Mouse (Mus musculus) layer of hippocampus, postnatal 14 days (tissue): ENCODE results near the gene Gm26602. TPM values are rescaled to one million over a fixed set of nuclear protein-coding genes. Genes with fewer than 3 reads are reported as not detected.

Source experiments
- DNase-seq, 2 experiments: peaks; one replicate each; pipeline ENCODE4 v3.0.0; 2021 to 2022; ENCODE audit warnings: low spot score in 2 of 2, mixed read lengths in 1 of 2
- total RNA-seq, 2 experiments: library from RNA; stranded (reverse); gene quantifications; 2 replicates each; pipeline ENCODE4 v1.2.3; 2021

Gm26602 gene
- total RNA-seq, 2 experiments from 2014 or later = not detected

DNA sequence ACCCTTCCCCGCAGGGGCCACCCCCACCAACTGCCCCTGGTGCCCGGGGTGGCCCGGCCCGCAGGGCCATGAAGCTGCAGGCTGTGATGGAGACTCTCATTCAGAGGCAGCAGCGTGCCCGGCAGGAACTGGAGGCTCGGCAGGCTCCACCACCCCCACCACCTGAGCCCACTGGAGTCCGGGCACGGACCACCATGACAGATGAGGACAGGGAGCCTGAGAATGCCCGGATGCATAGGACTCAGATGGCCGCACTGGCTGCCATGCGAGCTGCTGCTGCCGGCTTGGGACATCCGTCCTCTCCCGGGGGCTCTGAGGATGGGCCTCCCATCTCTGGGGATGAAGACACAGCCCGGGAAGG, 20.1 kb downstream of the Gm26602 start:
- no peak for DNase-seq

DNA sequence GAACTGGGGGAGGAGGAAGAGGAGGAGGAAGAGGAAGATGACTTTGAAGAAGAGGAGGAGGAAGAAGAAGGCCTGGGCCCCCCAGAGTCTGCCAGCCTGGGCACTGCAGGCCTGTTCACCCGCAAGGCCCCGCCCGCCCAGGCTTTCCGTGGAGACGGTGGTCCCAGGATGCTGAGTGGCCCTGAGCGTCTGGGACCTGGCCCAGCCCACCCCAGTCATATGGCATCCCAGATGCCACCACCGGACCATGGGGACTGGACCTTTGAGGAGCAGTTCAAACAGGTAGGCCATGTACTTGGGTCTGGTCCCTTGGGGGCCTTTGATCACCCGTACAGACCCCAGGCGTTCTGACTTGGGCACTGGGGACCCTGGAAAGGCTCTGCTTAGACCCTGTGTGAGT, 21.1 kb downstream of the Gm26602 start:
- no peak for DNase-seq

DNA sequence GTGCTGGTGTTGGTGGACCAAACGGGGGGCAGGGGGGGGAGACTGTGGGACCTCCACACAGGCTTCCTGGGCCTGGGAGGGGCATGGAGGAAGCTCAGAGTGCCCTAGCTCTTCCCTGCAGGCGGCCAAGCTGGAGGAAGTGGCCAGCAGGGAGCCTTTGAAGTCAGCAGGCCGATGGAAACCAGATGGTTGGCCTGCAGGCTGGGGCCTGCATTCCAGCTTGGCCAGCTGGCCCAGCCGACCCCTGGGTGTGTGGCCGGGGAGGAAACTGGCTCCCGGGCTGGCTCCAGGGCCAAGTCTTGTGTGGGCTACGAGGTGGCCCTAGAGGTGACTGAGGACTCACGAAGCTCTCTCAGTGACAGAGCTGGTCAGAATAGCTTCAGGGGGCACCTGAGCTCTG, 22.1 kb downstream of the Gm26602 start:
- DNase-seq = peak in 1 of 2 experiments; percentile 60

DNA sequence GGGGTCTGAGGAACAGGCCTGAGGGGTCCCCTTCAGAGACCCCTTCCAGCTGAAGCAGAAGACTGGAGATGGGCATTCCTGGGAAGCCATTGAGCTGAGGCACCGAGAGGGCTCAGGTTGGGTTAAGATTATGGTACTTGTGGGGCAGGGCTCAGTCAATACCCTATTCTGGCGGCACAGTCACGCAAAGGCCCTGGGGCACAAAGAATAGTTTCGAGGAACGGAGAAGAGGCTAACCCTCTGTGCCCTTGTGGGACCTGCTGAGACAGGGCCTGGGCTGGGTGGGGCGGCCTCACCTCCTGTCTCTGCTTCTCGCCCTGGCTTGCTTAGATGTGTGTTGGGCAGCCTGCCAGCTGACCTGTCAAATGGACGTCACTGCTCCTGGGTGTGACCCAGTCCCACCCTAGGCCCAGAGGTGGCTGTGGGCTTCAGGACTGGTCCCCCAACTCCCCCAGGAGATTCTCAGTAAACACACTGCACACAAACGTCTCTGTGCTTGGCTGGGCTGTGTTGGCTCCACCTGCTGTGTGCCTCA, 22.6 kb downstream of the Gm26602 start:
- no peak for DNase-seq

DNA sequence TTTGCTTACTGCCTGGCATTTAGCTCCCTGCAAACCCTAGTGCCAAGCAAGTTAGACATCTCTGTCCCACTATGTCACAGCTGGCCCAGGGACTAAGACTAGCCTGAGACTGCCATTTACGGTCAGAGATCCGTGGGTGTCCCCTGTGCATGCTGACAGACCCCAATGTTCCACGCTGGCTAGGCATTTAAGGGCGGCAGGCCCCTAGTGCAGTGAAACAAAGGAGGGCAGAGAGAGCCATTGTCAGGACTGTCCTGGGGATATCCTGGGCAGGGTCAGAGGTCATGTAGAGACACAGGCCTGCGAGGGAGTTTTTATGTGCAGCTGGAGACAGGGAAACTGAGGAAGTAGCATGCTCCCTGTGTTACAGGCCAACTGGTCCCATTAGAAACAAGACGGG, 23.2 kb downstream of the Gm26602 start:
- DNase-seq = no peak

DNA sequence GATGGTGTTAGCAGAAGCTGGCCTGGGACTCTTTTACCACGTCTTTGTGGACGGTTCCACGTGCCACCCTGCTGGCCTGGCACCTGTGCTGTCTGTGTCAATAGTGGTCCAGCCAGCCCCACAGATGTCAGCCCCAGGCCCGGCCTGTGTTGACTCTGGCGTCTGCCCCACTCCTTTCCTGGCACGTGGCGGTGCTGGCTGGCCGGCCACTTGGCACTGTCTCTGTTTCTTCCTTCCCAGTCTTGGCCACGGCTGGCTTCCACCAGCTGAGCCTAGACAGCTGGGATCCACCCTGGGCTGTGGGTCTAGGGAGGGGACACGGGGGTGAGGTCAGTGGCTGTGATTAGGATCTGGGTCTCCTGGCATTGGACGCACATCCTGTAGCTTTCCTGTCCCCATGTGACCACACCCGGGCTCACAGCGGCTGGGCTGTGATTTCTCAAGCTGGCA, 23.6 kb downstream of the Gm26602 start:
- peak; percentile 78 to 82 for DNase-seq

DNA sequence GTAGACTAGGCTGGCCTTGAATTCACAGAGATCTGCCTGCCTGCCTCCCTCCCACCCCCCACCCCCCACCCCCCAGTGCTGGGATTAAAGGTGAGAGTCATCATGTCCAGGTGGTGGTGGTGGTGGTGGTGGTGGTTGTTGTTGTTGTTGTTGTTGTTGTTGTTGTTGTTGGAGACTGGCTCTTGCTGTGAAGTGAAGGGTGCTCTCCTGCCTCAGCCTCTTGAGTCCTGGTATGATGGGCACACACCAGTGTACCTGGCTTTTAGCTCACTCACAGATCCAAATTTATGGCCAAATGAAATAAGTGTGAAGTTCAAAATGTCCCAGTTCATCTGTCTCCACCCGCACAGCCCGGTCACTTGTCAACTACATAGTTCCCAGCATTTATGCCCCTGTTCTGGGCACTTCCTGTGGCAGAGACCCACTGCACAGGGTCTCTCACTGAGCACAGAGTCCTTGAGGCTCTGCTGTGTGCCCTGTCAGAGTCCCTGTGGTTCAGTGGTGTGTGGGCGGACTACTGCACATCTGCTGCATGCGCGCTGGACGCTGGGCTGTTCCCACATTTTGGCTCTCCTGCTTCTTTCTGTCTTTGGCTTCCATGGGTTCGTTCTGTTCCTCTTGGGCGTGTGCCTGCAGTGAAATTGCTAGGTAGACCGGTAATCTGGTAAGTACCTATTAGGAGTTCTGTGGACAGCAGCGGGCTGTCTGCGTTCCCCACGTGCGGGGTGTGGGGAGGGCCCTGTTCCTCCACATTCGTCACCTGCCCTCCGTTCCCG, 24.3 kb downstream of the Gm26602 start:
- DNase-seq = no peak

DNA sequence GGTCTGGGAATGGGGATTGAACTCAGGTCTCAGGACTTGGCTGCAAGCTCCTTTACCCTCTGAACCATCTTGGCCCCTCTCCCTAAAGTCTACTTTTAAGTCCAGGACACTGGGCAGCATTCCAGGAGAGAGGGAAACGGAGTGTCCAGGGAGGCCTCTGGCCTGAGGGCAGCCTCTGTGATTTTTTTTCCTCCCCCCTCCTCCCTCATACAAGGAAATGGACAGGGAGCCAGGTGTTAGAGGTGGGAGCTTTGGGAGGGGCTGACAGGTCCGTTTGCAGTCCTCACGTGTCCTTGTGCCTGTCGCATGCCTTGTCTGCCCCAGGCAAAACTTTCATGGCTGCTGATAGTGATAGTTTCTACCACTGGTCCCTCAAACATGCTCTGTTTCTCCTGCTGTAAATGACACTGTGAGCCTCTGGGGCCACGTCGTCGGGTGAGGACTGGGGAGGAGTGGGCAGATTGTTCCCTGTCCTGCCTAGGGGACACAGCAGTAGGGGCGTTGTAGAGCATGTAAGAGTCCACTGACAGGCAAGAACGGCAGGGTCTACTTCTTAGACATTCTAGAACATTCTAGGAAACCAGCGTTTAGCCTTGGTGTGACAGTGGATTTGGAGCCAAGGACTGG, 25.7 kb downstream of the Gm26602 start:
- no peak for DNase-seq

DNA sequence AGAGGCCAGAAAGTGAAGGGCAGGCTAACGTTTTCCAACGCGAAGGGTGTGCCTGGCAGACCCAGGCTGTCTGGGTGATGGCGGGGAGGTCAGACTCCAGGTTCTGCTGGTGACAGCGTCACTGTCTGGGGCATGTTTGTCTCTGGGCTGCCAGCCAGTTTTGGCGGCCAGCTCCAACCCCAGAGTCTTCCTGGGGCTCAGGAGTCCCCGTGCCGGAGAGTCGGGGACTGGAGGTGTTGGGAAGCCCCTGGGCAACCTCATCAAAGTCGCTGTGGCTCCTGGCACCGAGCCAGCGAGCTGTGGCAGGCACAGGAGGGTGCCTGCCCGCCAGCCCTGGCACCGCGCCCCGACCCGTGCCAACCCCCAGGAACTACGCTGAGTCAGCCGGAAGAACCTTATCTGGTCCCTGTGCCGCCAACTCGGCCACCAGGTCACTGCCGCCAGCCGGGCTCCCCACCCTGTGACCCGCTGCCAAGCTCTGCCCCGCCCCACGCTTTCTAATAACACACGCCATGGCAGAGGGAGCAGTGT, 26.3 kb downstream of the Gm26602 start:
- no peak for DNase-seq

DNA sequence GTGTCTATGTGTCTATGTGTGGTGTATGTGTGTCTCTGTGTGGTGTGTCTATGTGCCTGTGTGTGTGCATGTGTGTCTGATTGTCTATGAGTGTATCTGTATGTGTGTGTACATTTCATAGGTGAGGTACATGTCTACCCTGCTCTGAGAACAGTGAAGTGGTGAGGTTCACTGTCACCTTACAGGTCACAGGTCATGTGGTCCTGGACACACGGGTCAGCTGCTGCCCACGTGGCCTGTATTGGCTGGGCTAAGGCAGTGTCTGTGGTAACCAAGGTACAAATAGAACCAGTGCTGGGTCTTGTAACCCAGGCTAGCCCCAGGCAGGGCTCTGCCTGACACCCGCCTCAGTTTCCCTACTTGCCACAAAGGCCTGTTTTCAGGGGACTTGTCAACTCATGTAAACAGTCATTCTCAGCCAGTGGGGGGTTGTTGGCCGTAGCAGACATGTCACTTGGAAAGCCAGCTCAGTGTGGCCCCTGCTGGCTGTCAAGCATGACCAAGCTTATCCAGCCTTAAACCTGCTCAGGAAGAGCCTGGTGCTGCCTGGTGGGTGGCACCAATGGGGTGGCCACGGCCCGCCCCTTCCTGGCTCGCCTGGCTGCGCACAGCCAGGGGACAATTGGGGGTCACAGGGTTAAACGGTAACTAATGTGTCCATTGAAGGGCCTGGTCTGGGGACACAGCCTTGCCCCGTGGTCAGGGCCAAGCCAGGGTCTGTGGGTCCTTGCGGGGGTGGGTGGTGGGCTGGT, 27.3 kb downstream of the Gm26602 start:
- no peak for DNase-seq

DNA sequence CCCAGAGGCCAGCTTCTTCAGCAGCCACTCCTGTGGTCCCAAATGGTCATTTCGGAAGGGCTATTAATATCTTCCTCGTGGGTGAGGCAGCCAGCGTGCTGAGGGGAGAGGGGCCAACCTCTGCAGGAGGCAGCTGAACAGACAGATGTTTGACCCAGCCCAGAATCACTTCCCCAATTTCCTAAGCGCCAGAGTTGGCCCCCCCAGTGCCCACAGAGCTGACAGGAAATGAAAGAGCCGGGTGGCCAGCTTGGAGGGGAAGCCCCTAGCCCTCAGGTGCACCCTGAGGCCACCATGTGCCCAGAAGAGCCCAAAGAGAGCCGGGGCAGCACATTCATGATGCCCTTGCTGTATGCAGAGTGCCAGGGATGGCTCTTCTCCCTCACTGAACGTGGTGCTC, 30.1 kb downstream of the Gm26602 start:
- no peak for DNase-seq

DNA sequence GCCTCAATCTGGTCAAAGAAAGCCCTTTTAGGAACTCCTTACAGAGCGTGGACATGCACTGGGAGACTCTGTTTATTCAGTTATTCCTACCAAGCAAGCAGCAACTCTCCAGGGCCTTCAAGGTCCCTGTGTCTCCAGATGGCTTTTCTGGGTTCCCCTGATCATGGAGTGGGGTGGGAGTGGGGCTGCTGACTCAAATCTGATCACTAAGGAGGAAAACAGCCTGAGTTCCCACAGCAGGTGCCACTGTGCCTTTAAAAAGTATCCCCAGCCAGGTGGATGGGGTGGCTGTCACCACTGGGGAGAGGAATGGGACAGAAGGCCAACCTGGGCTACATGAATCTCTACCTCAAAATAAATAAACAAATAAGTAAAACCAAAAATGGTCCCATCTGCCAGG, 32.3 kb downstream of the Gm26602 start:
- no peak for DNase-seq

DNA sequence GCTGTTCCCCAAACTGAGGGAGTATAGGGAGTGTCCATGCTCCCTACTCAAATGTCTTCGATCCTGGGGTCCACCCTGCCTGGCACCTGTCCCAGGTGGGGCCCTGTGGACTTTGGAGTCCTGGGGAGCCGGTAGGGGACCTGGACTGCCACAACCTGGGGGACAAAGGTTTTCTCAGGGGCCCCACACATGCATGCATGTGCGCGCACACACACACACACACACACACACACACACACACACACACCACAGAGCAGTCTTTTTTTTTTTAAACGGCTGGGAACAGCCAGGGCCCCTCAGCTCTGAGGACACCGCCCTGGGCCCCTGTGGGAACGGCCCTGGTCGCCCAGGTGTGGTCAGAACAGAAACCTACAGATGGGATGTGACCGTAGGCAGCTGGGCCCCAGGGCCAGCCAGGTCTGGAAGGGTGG, 32.8 kb downstream of the Gm26602 start:
- no peak for DNase-seq

DNA sequence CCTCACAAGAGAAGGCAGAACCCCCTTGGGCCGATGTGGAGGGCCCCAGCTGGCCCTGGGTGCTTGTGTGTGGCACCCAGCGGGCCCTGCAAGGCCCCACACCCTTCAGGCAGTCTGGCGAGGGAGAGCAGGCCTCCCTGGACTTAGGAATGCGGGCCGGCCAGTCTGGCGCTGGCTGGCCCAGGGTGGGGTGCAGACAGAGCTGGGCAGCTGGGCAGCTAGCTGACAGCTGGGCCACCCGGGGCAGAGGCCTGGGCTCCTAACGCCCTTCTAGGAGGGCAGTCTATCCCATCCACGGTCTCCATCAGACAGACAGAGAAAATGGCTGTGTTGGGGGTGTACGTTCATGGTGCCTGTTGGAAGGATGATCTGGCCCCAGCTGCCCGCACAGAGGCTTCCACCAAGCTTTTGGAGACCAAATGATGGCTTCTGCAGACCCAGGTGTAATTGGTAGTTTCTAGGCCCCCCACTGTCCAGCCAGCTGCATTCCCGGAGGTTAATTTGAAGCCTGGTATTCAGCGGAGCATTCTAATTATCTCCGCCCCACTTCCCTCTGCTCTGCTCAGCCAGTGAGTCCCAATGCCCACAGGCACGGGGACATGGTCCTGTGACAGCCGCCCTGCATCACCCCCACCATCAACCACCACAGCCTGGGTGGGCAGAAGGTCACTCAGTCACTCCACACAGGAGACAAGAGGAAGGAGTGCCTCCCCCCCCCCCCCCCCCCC, 35.0 kb downstream of the Gm26602 start:
- DNase-seq = no peak

DNA sequence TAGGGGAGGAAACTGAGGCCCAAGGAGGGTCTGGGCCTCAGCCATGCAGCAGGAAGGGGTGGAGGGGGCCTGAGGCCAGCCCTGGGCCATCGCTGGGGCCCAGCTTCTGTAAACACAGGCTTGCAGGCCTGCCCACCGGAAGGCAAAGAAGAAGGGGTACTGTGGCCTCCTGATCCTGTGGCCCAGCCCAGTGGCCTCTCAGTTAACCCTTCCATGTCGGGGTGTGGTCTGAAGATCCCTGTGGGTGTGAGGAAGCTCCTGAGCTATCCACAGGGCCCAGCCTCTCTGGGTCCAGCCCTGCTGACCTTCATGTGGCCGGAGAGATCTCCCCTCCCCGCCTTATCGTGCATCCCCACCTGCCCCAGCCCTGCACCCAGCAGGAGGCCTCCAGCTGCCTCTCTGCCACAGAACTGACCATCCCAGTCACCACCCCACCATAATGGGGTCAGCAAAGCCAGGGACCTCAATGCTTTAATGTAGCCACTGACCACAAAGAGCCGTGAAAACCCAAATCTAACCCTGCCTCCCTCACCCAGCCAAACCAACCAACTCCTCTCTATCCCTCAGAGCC, 36.2 kb downstream of the Gm26602 start:
- no peak for DNase-seq

DNA sequence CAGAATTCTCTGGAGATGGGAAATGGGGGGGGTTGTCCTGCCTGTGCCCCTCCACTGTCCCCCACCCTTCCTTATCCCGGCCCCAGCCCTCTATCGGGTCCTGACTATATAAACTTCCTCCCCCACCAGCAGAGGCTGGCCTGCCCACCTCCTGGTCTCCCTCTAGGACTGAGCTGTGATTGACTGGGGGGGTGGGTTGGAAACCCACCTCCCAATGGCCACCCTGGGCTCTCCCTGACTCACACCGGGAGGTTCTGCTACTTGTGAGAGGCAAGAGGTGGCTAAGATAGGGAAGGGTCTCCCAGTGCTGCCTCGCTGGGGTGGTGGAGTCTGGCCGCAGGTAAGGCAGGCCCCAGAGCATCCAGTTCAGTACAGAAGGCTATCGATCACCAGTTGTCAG, 36.8 kb downstream of the Gm26602 start:
- no peak for DNase-seq

DNA sequence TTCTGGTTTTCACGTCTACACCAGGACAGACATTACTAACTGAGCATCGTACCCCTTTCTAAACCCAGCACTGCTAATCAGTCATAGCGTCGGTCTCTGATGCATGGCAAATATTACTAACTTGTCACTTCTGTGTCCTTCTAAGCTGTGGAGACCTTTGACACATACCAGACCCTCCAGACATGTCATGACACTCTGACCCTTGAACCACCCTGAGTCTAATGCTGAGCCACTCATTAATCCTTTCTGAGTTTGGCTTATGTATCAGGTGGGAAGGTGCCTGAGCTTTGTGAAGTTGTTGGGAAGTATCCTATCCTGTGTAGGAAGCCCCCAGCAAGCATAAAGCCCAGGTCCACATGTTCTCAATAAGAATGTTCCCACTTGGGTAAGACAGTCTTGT, 39.2 kb downstream of the Gm26602 start:
- DNase-seq = no peak

DNA sequence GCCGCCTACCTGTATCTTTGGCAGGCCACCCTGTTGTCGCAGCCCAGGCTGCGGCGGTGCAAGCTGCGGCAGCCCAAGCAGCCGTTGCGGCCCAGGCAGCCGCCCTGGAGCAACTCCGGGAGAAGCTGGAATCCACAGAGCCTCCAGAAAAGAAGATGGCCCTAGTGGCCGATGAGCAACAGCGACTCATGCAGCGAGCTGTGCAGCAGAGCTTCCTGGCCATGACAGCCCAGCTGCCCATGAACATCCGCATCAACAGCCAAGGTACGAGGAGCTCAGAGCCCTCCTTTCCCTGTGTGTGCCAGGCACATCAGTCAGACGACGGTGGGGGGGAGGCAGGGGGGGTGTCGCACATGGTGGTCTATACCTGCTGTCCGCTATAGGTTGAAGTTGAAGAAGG, 40.0 kb downstream of the Gm26602 start:
- DNase-seq = no peak

DNA sequence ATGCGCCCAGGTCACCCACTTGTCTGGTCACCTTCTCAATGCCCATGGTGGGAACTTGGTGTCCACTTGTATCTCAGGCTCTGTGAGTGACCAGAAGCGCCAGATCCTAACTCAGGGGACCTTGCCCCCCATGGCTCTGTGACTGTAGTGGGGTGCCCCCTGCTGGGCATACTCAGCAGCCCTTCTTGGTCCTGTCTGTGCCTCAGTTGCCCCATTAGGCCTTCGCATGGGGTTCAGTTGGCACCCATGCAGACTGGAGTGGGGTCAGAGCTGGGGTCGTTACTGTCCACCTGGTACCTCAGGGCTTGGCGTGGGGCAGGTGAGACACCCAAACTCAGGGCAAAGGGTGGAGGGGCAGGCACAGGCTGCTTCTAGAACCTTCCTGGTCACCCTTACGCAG, 43.3 kb downstream of the Gm26602 start:
- no peak for DNase-seq

DNA sequence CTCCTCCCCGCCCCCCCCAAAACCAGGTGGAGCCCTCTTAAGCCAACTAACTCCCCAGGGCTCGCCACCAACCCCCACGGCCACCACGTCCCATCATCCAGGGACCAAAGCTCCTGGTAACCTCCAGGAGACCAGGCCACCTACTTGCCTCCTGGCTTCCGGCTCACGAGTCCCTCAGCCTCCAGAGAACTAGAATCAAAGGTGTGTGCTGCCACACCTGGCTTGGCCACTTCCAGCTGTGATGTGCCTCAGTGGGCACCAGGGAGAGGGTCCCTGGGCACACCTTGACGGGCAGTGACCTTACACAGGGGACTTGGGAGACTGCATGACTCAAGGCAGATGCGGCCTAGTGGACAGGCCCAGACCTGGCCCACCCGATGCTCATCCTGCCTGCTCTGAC, 45.0 kb downstream of the Gm26602 start:
- DNase-seq = no peak
